Mouse (Mus musculus): ENCODE data around the gene Tmcc3. TPM values are rescaled to one million over a fixed set of nuclear protein-coding genes. Genes with fewer than 3 reads are reported as not detected.

The Tmcc3 gene
- total RNA-seq, 2 experiments from 2014 or later: 33.7 to 34.4 TPM

GRCm38 (mm10) chr10:94415950-94416844 is 104.4 kb downstream of the Tmcc3 start:
- DNase-seq: peak; percentile 26

- no peak for DNase-seq
These were observed 105.9 kb downstream of the Tmcc3 start for GRCm38 (mm10) chr10:94417643-94418042.

- peak; percentile 76 for DNase-seq
These were observed 114.5 kb downstream of the Tmcc3 start for GRCm38 (mm10) chr10:94426000-94426920.

DNA sequence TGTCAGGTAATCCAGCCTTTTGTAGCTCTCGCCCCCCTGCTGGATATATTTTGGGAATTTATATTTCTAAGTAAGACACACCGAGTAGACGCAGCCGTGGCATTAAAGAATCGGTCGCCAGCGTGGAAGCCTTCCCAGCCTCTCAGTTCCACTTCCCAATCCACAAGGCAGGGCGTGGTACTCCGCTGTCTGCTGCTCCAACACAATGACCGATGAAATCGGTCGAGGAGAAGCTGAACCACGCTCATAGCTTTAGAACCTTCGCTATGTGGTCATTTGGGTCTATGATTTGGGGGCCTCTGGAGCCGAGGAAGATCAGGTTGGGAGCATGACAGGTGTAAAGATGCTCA is 115.1 kb downstream of the Tmcc3 start:
- DNase-seq: no peak

DNA sequence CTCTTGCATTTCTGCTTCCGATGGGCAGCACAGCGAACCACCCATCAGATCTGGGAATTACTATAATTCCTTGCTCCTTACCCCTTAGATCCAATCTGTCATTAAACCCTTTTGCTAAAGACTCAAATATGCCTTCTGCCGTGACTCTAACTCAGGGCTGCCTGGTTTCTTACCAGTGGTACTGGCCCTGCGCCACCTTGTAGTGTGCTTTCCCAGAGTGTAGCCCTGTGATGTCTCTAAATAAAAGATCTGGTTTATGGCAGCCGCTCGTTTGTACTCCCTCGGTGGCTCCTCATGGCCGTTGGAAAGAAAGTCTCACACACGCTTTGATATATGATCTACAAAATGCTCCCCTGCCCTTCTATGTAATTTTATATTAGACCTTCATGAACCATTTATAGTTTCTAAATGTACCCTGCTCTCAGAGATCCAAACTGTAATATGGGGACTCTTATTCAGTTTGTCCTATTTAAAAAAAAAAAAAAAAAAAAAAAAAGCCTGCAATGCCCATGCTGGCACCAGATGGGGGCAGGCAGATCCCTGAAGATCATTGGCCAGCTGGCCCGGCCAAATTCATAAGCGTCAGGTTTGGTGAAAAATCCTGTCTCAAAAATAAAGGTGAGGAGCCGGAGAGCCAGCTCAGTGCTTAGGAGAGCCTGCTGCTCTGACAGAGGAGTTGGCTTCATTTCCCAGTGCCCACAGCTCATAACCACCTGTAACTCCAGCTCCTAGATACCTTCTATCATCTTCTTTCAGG is 116.6 kb downstream of the Tmcc3 start:
- DNase-seq: peak; percentile 30

- no peak for DNase-seq
These were observed 118.8 kb downstream of the Tmcc3 start for GRCm38 (mm10) chr10:94430566-94430965.

DNA sequence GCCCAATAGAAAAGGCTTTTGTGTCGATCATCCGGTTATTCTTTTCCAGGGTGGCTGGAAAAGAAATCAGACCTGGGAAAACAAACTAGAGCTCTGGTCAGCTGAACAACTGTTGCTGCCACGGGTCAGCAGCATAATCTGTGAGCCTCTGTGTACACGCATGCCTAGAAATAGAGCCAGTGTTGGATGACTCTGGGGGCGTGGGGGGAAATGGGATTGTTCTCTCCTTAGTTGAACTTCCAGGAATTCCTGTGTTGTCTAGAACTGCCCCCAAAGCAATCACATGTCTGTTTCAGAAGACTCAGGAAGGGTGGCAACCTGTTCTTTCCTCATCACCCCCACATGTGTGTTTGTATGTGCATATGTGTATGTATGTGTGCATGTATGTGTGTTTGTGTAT is 121.2 kb downstream of the Tmcc3 start:
- DNase-seq: peak; percentile 20

GRCm38 (mm10) chr10:94433901-94434300 is 122.2 kb downstream of the Tmcc3 start:
- no peak for DNase-seq

DNA sequence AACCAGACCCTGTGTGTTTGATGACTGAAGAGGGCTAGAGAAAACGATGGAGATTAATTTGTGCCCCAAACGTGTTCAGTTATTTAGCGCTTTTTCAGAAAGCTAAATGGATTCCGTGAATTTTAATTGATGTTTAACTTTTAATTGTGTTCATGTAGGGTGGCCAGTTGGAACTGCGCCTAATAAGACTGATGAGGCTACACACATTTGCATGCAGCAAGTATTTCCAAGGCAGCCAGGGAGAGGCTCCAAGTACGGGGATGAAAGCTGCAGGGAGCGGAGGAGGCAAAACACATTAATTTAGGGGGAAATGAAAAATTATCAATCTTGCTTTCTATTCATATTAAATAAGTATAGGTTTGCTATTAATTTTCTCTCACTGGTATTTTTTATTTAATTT is 131.0 kb downstream of the Tmcc3 start:
- no peak for DNase-seq

DNA sequence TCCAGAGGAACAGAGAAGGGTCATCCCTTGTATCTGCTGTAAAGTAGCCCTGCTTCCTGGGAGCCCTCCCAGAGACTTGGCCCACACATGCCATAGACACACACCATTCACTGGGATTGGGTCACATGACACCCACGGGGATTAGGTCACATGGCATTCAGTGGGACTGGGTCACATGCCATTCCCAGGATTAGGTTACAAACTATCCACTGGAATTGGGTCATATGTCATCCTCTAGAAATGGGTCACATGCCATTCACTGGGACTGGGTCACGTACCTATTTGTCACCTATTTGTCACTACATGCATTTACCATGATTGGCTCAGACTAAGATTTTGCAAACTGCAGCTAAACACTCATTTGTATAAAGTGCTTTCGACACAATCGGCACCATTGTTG is 131.7 kb downstream of the Tmcc3 start:
- peak; percentile 46 for DNase-seq

- DNase-seq: no peak
These were observed 133.4 kb downstream of the Tmcc3 start for GRCm38 (mm10) chr10:94445192-94445591.

GRCm38 (mm10) chr10:94446379-94447008 is 134.7 kb downstream of the Tmcc3 start:
- no peak for DNase-seq

- DNase-seq: peak; percentile 66
These were observed 137.9 kb downstream of the Tmcc3 start for GRCm38 (mm10) chr10:94449676-94450075.

GRCm38 (mm10) chr10:94450781-94451180 is 139.0 kb downstream of the Tmcc3 start:
- DNase-seq: no peak

DNA sequence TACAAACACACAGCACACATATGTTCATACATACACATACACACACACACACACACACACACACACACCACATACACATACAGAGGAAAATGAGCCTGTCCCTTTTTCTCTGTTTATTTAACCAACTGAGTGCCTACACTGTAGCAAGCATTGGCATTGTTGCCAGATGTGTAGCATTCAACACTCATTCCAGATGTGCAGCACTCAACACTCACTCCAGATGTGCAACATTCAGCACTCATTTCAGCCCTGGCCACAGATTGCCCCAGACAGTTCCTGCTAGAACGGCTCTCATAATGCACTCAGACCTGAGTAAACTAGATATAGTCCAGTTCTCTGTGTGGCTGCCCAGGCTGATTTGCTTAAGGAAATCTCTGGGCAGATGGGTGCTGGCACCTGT is 145.7 kb downstream of the Tmcc3 start:
- no peak for DNase-seq

- DNase-seq: no peak
These were observed 146.9 kb downstream of the Tmcc3 start for GRCm38 (mm10) chr10:94458690-94459089.

DNA sequence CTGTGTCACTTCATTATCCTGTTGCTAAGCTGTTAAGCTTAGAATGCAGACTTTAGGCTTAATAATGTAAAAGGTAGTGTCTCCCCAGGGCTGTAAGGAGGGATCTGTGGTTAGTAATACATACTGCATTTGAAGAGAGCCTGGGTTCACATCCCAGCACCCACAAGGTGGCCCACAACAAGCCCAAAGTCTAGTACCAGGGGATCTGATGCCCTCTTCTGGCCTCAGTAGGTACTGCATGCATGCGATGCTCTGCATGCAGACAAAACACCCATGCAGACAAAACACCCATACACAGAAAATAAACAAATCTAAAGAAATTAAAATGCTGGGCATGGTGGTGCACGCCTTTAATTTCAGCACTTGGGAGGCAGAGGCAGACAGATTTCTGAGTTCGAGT is 149.6 kb downstream of the Tmcc3 start:
- DNase-seq: peak; percentile 25

- DNase-seq: no peak
These were observed 150.1 kb downstream of the Tmcc3 start for GRCm38 (mm10) chr10:94461871-94462270.

- peak; percentile 79 for DNase-seq
These were observed 150.8 kb downstream of the Tmcc3 start for GRCm38 (mm10) chr10:94462386-94463064.

DNA sequence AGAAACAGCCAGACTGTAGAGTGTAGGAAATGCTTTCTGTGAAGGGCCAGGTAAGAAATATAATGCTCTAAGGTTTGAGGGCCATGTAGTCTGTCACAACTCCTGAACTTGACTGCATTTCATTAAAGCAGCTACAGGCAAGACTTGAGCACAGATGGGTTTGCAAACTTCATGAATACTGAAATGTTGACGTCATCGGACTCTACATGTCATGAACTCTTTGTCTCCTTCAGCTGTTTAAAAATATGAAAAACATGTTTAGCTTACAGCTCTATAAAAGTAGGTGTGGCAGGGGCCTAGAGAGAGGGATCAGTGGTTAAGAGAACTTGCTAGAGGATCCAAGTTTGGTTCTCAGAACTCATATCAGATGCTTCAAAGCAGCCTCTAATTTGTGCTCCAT is 151.7 kb downstream of the Tmcc3 start:
- no peak for DNase-seq

DNA sequence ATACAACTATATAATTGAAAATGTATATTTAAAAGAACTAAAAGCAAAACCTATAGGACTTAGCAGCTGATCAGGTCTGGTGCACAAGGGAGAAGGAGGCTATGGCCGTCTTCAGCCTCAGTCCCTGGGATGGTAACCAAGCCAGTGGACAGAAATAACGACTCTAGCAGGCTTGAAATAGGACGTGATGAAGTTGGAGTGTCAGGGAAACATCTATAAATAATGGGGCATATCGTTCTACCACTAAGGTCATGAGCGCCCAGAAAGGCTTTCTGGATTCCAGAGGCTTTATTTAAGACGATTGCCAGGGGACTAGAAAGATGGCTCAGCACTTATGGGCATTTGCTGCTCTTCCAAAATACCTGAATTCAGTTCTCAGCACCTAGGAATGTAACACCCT is 153.9 kb downstream of the Tmcc3 start:
- no peak for DNase-seq

All from adrenal gland, postnatal 10 days (tissue).